Mouse (Mus musculus) erythroblast, embryonic 14.5 days (primary cell): ENCODE data around the gene Pigm.

ENCODE experiments used
- GATA1 ChIP-seq: IDR thresholded peaks from 2 replicates; pipeline ENCODE4 v1.6.1; 2012; ENCODE audit warnings: low read length, inconsistent platforms, mixed read lengths
- TAL1 ChIP-seq: IDR thresholded peaks from 3 replicates; pipeline ENCODE4 v1.6.1; 2012; ENCODE audit warnings: low read length, inconsistent platforms, mixed read lengths

- TF ChIP-seq GATA1 (no peak), TAL1 (no peak)
Measured at GRCm38 (mm10) chr1:172391807-172392581, 15.6 kb downstream of the Pigm start.
